Comparison of ENCODE assay signal across 12 mouse cellular contexts in genomic region chr2:77408972-77409371, GRCm38 (mm10).
A peak's percentile ranks its signal among the peaks of the same experiment; 100 is the strongest.
DNase-seq lines count a peak whose midpoint lies in the region; ATAC-seq and TF ChIP-seq lines count a peak whose summit lies in the region.
"Had no signal": no experiment of that assay in that cellular context is flagged by ENCODE, and none has a peak within 500 bp of the region (broad histone marks: within the 10 kb centered on the region; RNA-seq: fewer than 3 reads in every experiment).

No protein-coding gene starts in this region.

- no peaks in the 10 kb centered on the region for H3K36me3 ChIP-seq in forebrain, embryonic 14.5 days (ENCODE audit: control insufficient read depth, insufficient read depth, low read length)
- no peaks in the 10 kb centered on the region for H3K36me3 ChIP-seq in forebrain, embryonic 12.5 days (replicated peaks)
- H3K36me3 ChIP-seq in kidney, postnatal 0 days (ENCODE audit: insufficient read depth, low read length), result no peaks in the 10 kb centered on the region
- H3K36me3 ChIP-seq in midbrain, postnatal 0 days (ENCODE audit: insufficient read depth, low read length), result no peaks in the 10 kb centered on the region
- no peaks in the 10 kb centered on the region for H3K36me3 ChIP-seq in midbrain, embryonic 13.5 days
- H3K36me3 ChIP-seq: embryonic facial prominence, embryonic 12.5 days had no signal

- no peak overlapping the region for H3K4me3 ChIP-seq in forebrain, embryonic 14.5 days (ENCODE audit: low read depth, low read length)
- H3K4me3 ChIP-seq in forebrain, embryonic 12.5 days (replicated peaks), result no peak overlapping the region
- no peak overlapping the region for H3K4me3 ChIP-seq in kidney, postnatal 0 days (replicated peaks; ENCODE audit: low read depth, low read length)
- H3K4me3 ChIP-seq in midbrain, postnatal 0 days (ENCODE audit: low read depth, low read length), result no peak overlapping the region
- no peak overlapping the region for H3K4me3 ChIP-seq in midbrain, embryonic 13.5 days (replicated peaks)
- H3K4me3 ChIP-seq: embryonic facial prominence, embryonic 12.5 days had no signal

- 72% methylated on average over 7 of the region's 7 CpGs for WGBS in forebrain, embryonic 14.5 days
- WGBS in forebrain, embryonic 12.5 days, result 69% methylated on average over 7 of the region's 7 CpGs
- 65% methylated on average over 7 of the region's 7 CpGs for WGBS in kidney, postnatal 0 days
- WGBS in midbrain, postnatal 0 days, result 69% methylated on average over 7 of the region's 7 CpGs
- WGBS in midbrain, embryonic 13.5 days, result 71% methylated on average over 7 of the region's 7 CpGs

- peak; percentile 57 for DNase-seq in forebrain, embryonic 14.5 days (ENCODE audit: low spot score)
- peak; percentile 16 for DNase-seq in kidney, postnatal 0 days (ENCODE audit: low spot score)
- DNase-seq in kidney, adult 18-20 months, result no peak
- peak; percentile 53 for DNase-seq in midbrain, postnatal 0 days (ENCODE audit: low spot score)
- DNase-seq in gastrocnemius, adult 18-20 months (ENCODE audit: low spot score), result no peak
- no peak for DNase-seq in ovary, postnatal 10 days (ENCODE audit: low spot score)
- DNase-seq: right cerebral cortex, adult 18-20 months; thymus, postnatal 4 days had no signal

- no peaks in the 10 kb centered on the region for H3K27me3 ChIP-seq in forebrain, embryonic 14.5 days (replicated peaks; ENCODE audit: control insufficient read depth, insufficient read depth, low read length)
- no peaks in the 10 kb centered on the region for H3K27me3 ChIP-seq in forebrain, embryonic 12.5 days
- no peaks in the 10 kb centered on the region for H3K27me3 ChIP-seq in kidney, postnatal 0 days (ENCODE audit: insufficient read depth, low read length)
- no peaks in the 10 kb centered on the region for H3K27me3 ChIP-seq in midbrain, postnatal 0 days (ENCODE audit: insufficient read depth, low read length)
- no peaks in the 10 kb centered on the region for H3K27me3 ChIP-seq in midbrain, embryonic 13.5 days
- H3K27me3 ChIP-seq: embryonic facial prominence, embryonic 12.5 days had no signal

- TF ChIP-seq CTCF in kidney, postnatal 0 days (IDR thresholded peaks at IDR 0.05; ENCODE audit: low read depth), result peak; percentile 58
- peak; percentile 60 for TF ChIP-seq CTCF in midbrain, postnatal 0 days (IDR thresholded peaks at IDR 0.05)

- no peak overlapping the region for H3K27ac ChIP-seq in forebrain, embryonic 14.5 days (ENCODE audit: low read depth, low read length)
- no peak overlapping the region for H3K27ac ChIP-seq in forebrain, embryonic 12.5 days
- H3K27ac ChIP-seq in kidney, postnatal 0 days, result no peak overlapping the region
- no peak overlapping the region for H3K27ac ChIP-seq in midbrain, postnatal 0 days (ENCODE audit: low read depth, low read length)
- H3K27ac ChIP-seq in midbrain, embryonic 13.5 days, result no peak overlapping the region
- H3K27ac ChIP-seq: embryonic facial prominence, embryonic 12.5 days had no signal

- no peak for ATAC-seq in forebrain, embryonic 14.5 days
- no peak for ATAC-seq in forebrain, embryonic 12.5 days (ENCODE audit: low FRiP score)
- no peak for ATAC-seq in kidney, postnatal 0 days (replicated peaks; ENCODE audit: low FRiP score, low read depth)
- ATAC-seq in midbrain, postnatal 0 days (ENCODE audit: low FRiP score), result no peak
- no peak for ATAC-seq in midbrain, embryonic 13.5 days
- ATAC-seq: hindbrain, embryonic 16.5 days had no signal

- H3K9ac ChIP-seq in forebrain, embryonic 14.5 days (ENCODE audit: low read length), result no peak overlapping the region
- no peak overlapping the region for H3K9ac ChIP-seq in forebrain, embryonic 12.5 days
- H3K9ac ChIP-seq in kidney, postnatal 0 days (ENCODE audit: low read depth, low read length), result no peak overlapping the region
- H3K9ac ChIP-seq in midbrain, postnatal 0 days (replicated peaks; ENCODE audit: low read length, poor library complexity, severe bottlenecking), result no peak overlapping the region
- no peak overlapping the region for H3K9ac ChIP-seq in midbrain, embryonic 13.5 days (replicated peaks)
- H3K9ac ChIP-seq: embryonic facial prominence, embryonic 12.5 days had no signal

- H3K4me1 ChIP-seq in forebrain, embryonic 14.5 days (ENCODE audit: control insufficient read depth, insufficient read depth, low read length), result no peaks in the 10 kb centered on the region
- no peaks in the 10 kb centered on the region for H3K4me1 ChIP-seq in forebrain, embryonic 12.5 days
- H3K4me1 ChIP-seq in kidney, postnatal 0 days (replicated peaks; ENCODE audit: insufficient read depth, low read length), result no peaks in the 10 kb centered on the region
- no peaks in the 10 kb centered on the region for H3K4me1 ChIP-seq in midbrain, postnatal 0 days (ENCODE audit: insufficient read depth, low read length)
- H3K4me1 ChIP-seq in midbrain, embryonic 13.5 days (replicated peaks), result no peaks in the 10 kb centered on the region
- H3K4me1 ChIP-seq: embryonic facial prominence, embryonic 12.5 days had no signal

- H3K9me3 ChIP-seq in forebrain, embryonic 14.5 days (replicated peaks; ENCODE audit: control insufficient read depth, low read length), result no peaks in the 10 kb centered on the region
- H3K9me3 ChIP-seq in forebrain, embryonic 12.5 days, result no peaks in the 10 kb centered on the region
- H3K9me3 ChIP-seq in kidney, postnatal 0 days (replicated peaks; ENCODE audit: low read length), result no peaks in the 10 kb centered on the region
- H3K9me3 ChIP-seq in midbrain, postnatal 0 days (ENCODE audit: low read length), result no peaks in the 10 kb centered on the region
- no peaks in the 10 kb centered on the region for H3K9me3 ChIP-seq in midbrain, embryonic 13.5 days
- H3K9me3 ChIP-seq: embryonic facial prominence, embryonic 12.5 days had no signal

- H3K4me2 ChIP-seq in forebrain, embryonic 14.5 days (ENCODE audit: low read length), result no peak overlapping the region
- H3K4me2 ChIP-seq in forebrain, embryonic 12.5 days, result no peak overlapping the region
- H3K4me2 ChIP-seq in kidney, postnatal 0 days (ENCODE audit: low read length), result no peak overlapping the region
- H3K4me2 ChIP-seq in midbrain, postnatal 0 days (ENCODE audit: low read depth, low read length, poor library complexity, severe bottlenecking), result no peak overlapping the region
- H3K4me2 ChIP-seq in midbrain, embryonic 13.5 days (replicated peaks), result no peak overlapping the region
- H3K4me2 ChIP-seq: embryonic facial prominence, embryonic 12.5 days had no signal

Comparison
In these comparisons a context has a peak if more than half of its experiments do, and no peak if none do; other contexts are left out.
1. DNase-seq: peak in forebrain, embryonic 14.5 days (single experiment), kidney, postnatal 0 days (single experiment) and midbrain, postnatal 0 days (single experiment); none in kidney, adult 18-20 months (single experiment), gastrocnemius, adult 18-20 months (single experiment) and ovary, postnatal 10 days (single experiment).